12 mouse cellular contexts compared by ENCODE assay signal in genomic region chr12:40789379-40790361, GRCm38 (mm10).
DNase-seq lines count a peak whose midpoint lies in the region; ATAC-seq and TF ChIP-seq lines count a peak whose summit lies in the region.
"Had no signal": no experiment of that assay in that cellular context is flagged by ENCODE, and none has a peak within 500 bp of the region (broad histone marks: within the 10 kb centered on the region; RNA-seq: fewer than 3 reads in every experiment).

No protein-coding gene starts in this region.

- no peaks in the 10 kb centered on the region for H3K27me3 ChIP-seq in neural tube, embryonic 15.5 days (replicated peaks)
- no peaks in the 10 kb centered on the region for H3K27me3 ChIP-seq in hindbrain, embryonic 16.5 days (replicated peaks; ENCODE audit: control insufficient read depth, insufficient read depth, low read length)
- no peaks in the 10 kb centered on the region for H3K27me3 ChIP-seq in intestine, postnatal 0 days (replicated peaks; ENCODE audit: control insufficient read depth, insufficient read depth, low read length)
- H3K27me3 ChIP-seq: limb, embryonic 15.5 days had no signal

- H3K4me2 ChIP-seq in neural tube, embryonic 15.5 days: no peak overlapping the region
- no peak overlapping the region for H3K4me2 ChIP-seq in hindbrain, embryonic 16.5 days (ENCODE audit: low read length)
- H3K4me2 ChIP-seq in intestine, postnatal 0 days (replicated peaks; ENCODE audit: low read depth): no peak overlapping the region
- H3K4me2 ChIP-seq: heart, embryonic 15.5 days; limb, embryonic 15.5 days had no signal

- no peak for TF ChIP-seq CTCF in intestine, postnatal 0 days (IDR thresholded peaks at IDR 0.05; ENCODE audit: low read depth)

- no peaks in the 10 kb centered on the region for H3K36me3 ChIP-seq in neural tube, embryonic 15.5 days
- H3K36me3 ChIP-seq in hindbrain, embryonic 16.5 days (ENCODE audit: control insufficient read depth, insufficient read depth, low read length): no peaks in the 10 kb centered on the region
- no peaks in the 10 kb centered on the region for H3K36me3 ChIP-seq in intestine, postnatal 0 days (ENCODE audit: control insufficient read depth, insufficient read depth)
- H3K36me3 ChIP-seq: heart, embryonic 15.5 days; limb, embryonic 15.5 days had no signal

- no peak for DNase-seq in frontal cortex, postnatal 14 days (ENCODE audit: low spot score in 2 of 2)
- peak; percentile 38 for DNase-seq in neural tube, embryonic 10.5 days (ENCODE audit: extremely low spot score, low spot score)
- DNase-seq in left cerebral cortex, adult 9 months (ENCODE audit: low spot score in 2 of 2): no peak
- DNase-seq: kidney, postnatal 4 days; lung, postnatal 4 days had no signal

- H3K9ac ChIP-seq in neural tube, embryonic 15.5 days (replicated peaks): no peak overlapping the region
- H3K9ac ChIP-seq in hindbrain, embryonic 16.5 days (ENCODE audit: low read depth, low read length): no peak overlapping the region
- no peak overlapping the region for H3K9ac ChIP-seq in intestine, postnatal 0 days (ENCODE audit: low read depth, low read length)
- H3K9ac ChIP-seq: heart, embryonic 15.5 days; limb, embryonic 15.5 days had no signal

- H3K4me1 ChIP-seq in neural tube, embryonic 15.5 days: peaks cover 26% of the 10 kb centered on the region
- peaks cover 7% of the 10 kb centered on the region for H3K4me1 ChIP-seq in hindbrain, embryonic 16.5 days (ENCODE audit: control insufficient read depth, insufficient read depth, low read depth, low read length)
- H3K4me1 ChIP-seq in intestine, postnatal 0 days (replicated peaks; ENCODE audit: control insufficient read depth, insufficient read depth, low read length): no peaks in the 10 kb centered on the region

- no peaks in the 10 kb centered on the region for H3K9me3 ChIP-seq in neural tube, embryonic 15.5 days (replicated peaks)
- no peaks in the 10 kb centered on the region for H3K9me3 ChIP-seq in hindbrain, embryonic 16.5 days (ENCODE audit: control insufficient read depth, low read length)
- no peaks in the 10 kb centered on the region for H3K9me3 ChIP-seq in intestine, postnatal 0 days (ENCODE audit: control insufficient read depth)
- H3K9me3 ChIP-seq: heart, embryonic 15.5 days; limb, embryonic 15.5 days had no signal

- H3K4me3 ChIP-seq in neural tube, embryonic 15.5 days (replicated peaks): no peak overlapping the region
- H3K4me3 ChIP-seq in hindbrain, embryonic 16.5 days (ENCODE audit: low read length): no peak overlapping the region
- no peak overlapping the region for H3K4me3 ChIP-seq in intestine, postnatal 0 days (ENCODE audit: low read depth, low read length)
- H3K4me3 ChIP-seq: heart, embryonic 15.5 days; limb, embryonic 15.5 days had no signal

- H3K27ac ChIP-seq in neural tube, embryonic 15.5 days (replicated peaks): no peak overlapping the region
- no peak overlapping the region for H3K27ac ChIP-seq in hindbrain, embryonic 16.5 days (ENCODE audit: low read depth, low read length)
- no peak overlapping the region for H3K27ac ChIP-seq in intestine, postnatal 0 days (ENCODE audit: low read depth, low read length)
- H3K27ac ChIP-seq: heart, embryonic 15.5 days had no signal

- peak; percentile 71 for ATAC-seq in frontal cortex, adult (ENCODE audit: low TSS enrichment)
- ATAC-seq in neural tube, embryonic 15.5 days (ENCODE audit: low FRiP score): no peak
- ATAC-seq in hindbrain, embryonic 16.5 days: peak; percentile 71
- ATAC-seq in intestine, postnatal 0 days: no peak
- no peak for ATAC-seq in granulocyte monocyte progenitor cell, adult 5-6 weeks (replicated peaks; ENCODE audit: poor library complexity, severe bottlenecking)

- 31% methylated on average over 10 of the region's 10 CpGs for WGBS in neural tube, embryonic 15.5 days
- WGBS in hindbrain, embryonic 16.5 days: 43% methylated on average over 10 of the region's 10 CpGs
- 81% methylated on average over 10 of the region's 10 CpGs for WGBS in intestine, postnatal 0 days

Comparison
In these comparisons a context has a peak if more than half of its experiments do, and no peak if none do; other contexts are left out.
1. ATAC-seq: peak in frontal cortex, adult (single experiment) and hindbrain, embryonic 16.5 days (single experiment); none in neural tube, embryonic 15.5 days (single experiment), intestine, postnatal 0 days (single experiment) and granulocyte monocyte progenitor cell, adult 5-6 weeks (single experiment).